Mouse (Mus musculus) CD4-positive, CD25-positive, alpha-beta regulatory T cell, adult 4 months (primary cell): ENCODE measurements at regions not wholly inside any gene's neighbourhood (a gene's known extent, or its start where the extent isn't known, plus 50 kb on each side); places are given as distances from the start of the nearest gene placed in this dataset.
A peak's percentile ranks its signal among the peaks of the same experiment; 100 is the strongest.

Experiments used
- ATAC-seq: one replicate; pipeline ENCODE4 v1.8.0; 2017

GRCm38 (mm10) chr12:93549900-93550299 is 1700.9 kb upstream of the Sel1l start:
- peak; percentile 47 for ATAC-seq

- no peak for ATAC-seq
These were observed 1674.5 kb upstream of the Sel1l start for GRCm38 (mm10) chr12:93523465-93523864.

DNA sequence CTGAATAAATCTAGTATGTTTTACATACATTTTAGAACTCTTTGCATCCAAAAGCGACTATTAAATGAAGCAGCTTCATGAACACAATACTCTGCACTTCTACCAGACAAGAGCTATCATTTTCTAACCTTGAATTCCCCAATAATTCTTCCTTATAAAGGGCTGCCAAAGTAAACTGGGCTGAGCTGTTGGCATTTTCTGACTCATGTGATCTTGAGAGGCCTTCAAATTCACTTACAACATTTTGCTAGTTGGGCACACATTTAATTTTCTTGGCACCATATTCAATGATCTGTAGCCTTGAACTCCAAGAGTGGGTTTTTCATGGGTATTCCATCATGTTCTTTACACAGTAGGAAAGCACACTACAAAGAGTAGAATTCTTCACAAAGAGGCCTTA is 1637.4 kb upstream of the Sel1l start:
- no peak for ATAC-seq

DNA sequence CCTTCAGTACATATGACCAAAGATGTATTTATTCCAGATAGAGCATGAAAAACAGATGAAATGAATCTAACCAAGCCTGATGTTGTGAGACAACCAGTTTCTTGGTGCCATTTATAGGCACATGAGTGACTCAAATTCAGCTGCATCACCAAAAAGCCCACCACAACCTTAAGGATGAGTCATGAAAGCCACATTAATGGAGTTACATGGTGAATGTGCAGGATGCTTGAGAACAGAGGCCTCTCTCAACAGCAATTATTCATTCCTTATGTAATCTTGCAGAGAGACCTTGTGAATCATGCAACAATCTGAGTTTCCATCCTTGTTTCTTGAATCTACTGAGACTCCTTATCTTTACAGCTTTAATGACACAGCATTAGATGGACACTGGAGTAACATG is 1613.1 kb upstream of the Sel1l start:
- no peak for ATAC-seq

- no peak for ATAC-seq
These were observed 1600.5 kb upstream of the Sel1l start for GRCm38 (mm10) chr12:93449436-93449835.

GRCm38 (mm10) chr12:93429218-93429617 is 1580.3 kb upstream of the Sel1l start:
- ATAC-seq = no peak

DNA sequence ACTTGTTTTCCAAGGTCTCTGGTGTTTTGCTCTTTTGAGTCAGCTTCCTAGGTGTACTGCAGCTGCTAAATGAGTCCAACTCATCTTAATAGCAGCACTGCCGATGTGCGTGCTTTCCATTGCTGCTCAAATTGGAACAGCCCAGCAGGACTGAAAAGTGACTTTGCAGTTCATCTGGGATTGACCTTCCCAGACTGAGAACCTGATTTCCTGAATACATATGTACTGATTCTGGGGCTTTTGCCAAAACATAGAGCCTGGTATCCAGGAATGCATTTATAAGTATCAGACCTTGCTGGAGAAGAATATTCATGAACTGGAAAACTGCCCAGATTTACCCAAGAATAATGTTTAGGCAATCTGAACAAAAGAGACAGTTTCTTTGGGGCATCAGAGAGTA is 1579.0 kb upstream of the Sel1l start:
- no peak for ATAC-seq

GRCm38 (mm10) chr12:93416381-93416780 is 1567.4 kb upstream of the Sel1l start:
- ATAC-seq = no peak

DNA sequence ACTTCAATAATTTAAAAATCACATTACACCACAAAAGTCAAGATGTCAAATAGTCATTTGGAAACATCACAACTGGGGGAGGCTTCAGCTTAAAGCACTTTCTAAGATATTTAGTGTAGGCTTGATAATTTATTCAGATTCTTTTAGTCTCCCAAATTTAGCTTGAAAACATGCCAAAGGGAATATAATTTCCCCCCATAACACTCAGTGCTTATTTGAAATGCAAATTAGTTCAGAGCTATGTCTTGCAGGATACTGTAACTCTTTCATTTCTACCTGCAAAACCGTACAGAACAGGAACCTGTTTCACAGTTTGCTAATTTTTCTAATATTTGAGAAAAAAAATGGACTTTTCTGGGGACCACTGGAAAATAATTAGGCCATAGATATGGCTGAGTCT is 1566.8 kb upstream of the Sel1l start:
- ATAC-seq = no peak

- no peak for ATAC-seq
These were observed 1536.6 kb upstream of the Sel1l start for GRCm38 (mm10) chr12:93385578-93385977.

DNA sequence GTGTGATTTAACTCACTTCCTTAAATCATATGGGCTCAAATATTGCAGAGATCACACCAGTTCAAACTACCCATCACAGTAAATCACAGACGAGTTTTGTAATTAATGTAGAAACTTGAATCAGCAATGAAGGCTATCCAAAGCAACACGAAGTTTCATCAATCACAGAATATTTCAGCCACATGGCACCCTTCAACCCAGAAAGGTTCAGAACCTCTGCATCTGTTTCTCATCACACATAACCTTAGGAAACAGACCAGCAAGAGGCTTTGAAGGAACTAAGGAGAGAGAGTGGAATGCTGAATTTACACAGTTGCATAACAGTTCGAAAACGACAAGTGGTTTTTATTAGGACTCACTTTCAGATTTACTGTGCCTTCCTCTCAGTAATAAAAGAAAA is 1494.0 kb upstream of the Sel1l start:
- no peak for ATAC-seq

GRCm38 (mm10) chr12:93342525-93342924 is 1493.6 kb upstream of the Sel1l start:
- ATAC-seq = no peak

DNA sequence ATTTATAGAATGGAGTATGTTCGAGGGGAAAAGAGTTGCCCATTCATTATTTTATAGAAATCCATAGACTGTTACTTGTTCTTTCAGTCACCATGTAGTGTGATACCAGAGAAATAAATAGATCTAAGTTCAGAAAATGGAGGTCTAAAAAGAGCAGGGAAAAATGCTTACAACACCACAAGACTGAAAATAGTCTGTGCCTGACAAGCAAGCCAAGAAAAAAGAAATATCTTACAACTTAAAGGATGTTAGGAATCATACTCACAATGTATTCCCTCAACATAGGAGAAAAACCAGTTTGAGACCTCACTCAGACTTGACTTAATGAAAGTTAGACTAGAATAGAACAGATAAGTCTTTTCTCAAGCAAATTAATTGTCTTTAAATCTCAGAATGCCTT is 1486.6 kb upstream of the Sel1l start:
- ATAC-seq = no peak

DNA sequence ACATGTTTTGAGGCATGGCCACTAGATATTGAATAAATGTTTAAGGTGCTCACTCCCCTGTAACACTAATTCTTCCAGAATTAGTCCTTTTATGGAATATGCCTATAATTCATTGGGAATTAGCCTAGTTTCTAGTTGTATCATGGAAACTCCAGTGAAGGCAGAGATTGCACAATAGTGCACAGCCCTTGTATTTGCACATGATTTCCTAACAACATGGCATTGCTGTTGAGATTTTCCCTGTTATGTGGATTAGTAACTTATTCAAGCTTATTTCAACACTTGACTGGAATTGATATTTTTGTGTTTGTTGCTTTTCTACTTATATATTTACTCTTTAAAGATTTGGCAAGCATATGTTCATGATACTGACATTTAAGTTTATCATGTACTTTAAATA is 1463.3 kb upstream of the Sel1l start:
- no peak for ATAC-seq

DNA sequence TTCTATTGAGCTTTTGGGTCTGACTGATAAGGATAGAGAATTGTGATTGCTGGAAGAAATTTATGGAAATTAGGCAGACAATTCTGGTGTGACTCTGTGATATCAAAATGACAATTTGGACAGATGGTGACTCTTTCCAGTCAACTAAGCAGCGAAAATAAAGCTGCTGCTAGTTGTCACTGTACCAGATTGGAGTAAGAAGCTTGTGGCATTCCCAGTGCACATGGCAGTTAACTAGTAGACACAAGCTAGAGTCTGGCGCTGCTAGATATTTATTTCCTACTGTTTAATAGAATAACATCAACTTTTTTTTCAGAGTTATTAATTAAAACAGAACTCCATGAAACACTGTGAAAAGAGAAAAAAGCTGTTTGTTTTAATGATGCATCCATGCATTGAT is 1432.9 kb upstream of the Sel1l start:
- no peak for ATAC-seq

GRCm38 (mm10) chr12:93273652-93274051 is 1424.7 kb upstream of the Sel1l start:
- ATAC-seq = no peak

- ATAC-seq = peak; percentile 88
These were observed 1381.3 kb upstream of the Sel1l start for GRCm38 (mm10) chr12:93230237-93230636.

DNA sequence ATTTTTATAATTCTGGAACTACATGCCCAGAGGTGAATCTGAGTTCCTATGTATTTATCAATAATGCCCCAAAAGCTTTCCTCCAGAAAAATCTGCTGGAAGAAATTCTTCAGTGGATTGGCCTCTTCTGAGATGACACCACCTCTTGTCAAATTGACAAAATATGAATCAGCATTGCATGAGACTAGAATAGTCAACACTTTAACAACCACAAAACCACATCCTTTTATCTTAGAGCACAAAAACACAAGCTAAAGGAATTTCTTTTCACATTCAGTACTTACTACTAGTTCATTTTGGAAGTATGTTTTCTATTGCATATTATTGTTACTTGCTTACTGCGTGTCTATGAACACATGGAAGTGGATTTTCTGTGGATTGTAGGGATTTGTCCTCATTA is 1377.9 kb upstream of the Sel1l start:
- ATAC-seq = peak; percentile 72

DNA sequence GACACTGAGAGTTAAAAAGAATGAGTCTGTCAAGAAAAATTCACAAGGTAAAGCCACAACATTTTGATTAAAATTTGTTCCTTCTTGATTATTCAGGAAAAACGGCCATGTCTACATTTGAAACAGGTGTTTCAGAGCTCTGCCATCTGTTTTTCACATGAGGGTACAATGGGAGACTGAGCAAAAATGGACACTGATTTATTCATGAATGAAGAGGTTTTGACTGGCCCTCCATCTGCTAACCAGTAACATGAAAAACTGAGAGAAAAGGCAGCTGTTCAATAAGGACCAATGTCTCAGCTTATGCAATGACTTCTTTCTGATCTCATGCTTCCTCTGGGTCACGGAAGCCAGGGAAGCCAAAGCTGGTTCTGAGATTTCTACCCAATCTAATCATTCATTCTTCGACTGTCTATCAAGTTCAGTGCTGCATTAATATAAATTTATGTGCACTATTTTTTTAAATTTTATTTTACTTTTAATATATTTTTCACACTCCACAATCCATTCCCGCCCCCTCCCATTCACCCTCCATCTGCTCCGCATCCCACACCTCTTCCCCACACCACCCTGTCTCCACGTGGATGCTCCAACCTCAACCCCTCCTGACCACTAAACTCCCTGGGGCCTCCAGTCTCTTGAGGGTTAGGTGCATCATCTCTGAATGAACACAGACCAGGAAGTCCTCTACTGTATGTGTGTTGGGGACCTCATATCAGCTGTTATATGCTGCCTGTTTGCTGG is 1372.4 kb upstream of the Sel1l start:
- no peak for ATAC-seq

GRCm38 (mm10) chr12:93207596-93207995 is 1358.6 kb upstream of the Sel1l start:
- no peak for ATAC-seq

- ATAC-seq = no peak
These were observed 1340.0 kb upstream of the Sel1l start for GRCm38 (mm10) chr12:93188940-93189339.

DNA sequence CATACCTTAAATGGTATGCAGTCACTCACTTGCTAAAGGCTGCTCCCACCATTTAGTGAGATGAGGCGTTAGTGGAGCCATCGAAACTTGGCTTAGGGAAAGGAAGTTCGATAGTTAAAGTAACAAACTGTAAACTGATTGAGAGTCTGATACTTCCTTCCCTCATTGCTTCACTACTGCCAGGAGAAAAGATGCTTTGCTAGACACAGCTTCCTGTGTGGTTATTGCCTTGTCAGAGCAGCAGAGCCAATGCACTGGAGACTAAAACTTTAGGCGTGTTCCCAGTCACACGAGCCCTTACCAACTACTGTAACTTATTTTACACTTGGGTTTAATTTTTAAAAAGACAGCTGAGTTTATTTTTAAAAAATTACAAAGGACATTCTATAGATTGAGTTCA is 1324.8 kb upstream of the Sel1l start:
- ATAC-seq = peak; percentile 41

GRCm38 (mm10) chr12:93160252-93160651 is 1311.3 kb upstream of the Sel1l start:
- ATAC-seq = no peak

GRCm38 (mm10) chr12:93152618-93153245 is 1303.8 kb upstream of the Sel1l start:
- peak; percentile 96 for ATAC-seq

- ATAC-seq = no peak
These were observed 1302.6 kb upstream of the Sel1l start for GRCm38 (mm10) chr12:93151530-93151929.
